Mouse (Mus musculus) lung, postnatal 14 days (tissue): ENCODE measurements around the gene Ina.
"Not testable (repeated sequence)": the region's sequence is repeated elsewhere in the genome, so short reads cannot be mapped to it uniquely, and the experiment has no call there.

ENCODE experiments used
- DNase-seq: peaks from one replicate; pipeline ENCODE4 v3.0.0; 2021

Gene Ina

DNA sequence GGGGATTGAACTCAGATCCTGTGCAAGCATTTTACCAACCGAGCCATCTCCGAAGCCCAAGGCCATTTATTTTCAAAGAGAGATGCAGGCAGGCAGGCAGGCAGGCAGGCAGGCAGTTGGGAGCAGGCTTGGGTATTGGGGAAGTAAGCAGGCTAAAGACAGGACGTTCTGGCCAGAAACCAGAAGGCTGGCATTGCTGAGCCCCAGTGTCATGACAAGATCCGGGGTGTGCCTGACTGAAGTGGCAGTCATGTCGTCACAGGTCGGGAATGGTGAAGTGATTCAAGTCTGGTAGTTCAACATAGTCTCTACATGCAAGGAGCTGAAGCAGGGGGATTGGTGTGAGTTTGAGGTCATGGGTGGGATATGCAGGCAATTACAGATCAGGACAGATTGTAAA, 26.9 kb upstream of the Ina start:
- peak; percentile 44 for DNase-seq

DNA sequence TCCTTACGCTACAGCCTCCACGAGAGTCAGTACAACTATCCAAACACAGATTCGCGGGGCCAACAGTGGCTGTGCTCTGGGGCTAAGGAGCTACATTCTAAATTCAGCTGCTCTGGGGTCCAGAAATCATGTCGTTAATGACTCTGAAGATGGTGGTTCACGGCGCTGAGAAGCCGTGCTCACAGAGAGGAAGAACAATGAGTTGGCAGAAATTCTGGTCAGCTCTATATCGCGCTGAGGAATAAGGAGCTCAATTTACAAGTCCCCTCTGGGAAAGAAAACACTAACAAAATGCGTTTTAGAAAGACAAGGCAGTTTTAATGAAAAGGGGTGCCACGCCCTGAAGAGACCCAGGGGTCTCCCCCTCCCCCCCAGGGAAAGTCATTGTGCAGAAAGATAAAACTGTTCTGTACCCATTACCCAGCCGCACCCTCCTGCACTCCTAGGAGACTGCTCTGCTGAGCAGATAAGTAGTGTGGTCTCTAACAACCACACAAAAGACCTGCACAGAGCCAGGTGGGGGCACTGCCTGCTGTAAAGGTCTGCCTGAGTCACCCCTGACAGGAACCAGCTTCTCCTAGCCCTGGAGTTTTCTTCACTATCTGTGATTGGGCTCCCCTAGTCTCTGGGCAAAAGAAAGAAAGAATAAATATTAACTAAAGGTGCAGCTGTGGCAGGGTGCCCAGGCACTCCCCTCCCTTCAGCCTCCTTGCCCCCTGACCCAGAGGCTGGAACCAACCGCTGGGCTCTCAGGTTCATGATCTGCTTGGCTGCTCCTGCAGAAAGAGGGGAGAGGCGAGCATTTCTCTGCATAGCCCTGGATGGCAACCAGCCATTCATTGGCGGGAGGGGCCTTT, 26.0 kb upstream of the Ina start:
- peak; percentile 43 for DNase-seq

DNA sequence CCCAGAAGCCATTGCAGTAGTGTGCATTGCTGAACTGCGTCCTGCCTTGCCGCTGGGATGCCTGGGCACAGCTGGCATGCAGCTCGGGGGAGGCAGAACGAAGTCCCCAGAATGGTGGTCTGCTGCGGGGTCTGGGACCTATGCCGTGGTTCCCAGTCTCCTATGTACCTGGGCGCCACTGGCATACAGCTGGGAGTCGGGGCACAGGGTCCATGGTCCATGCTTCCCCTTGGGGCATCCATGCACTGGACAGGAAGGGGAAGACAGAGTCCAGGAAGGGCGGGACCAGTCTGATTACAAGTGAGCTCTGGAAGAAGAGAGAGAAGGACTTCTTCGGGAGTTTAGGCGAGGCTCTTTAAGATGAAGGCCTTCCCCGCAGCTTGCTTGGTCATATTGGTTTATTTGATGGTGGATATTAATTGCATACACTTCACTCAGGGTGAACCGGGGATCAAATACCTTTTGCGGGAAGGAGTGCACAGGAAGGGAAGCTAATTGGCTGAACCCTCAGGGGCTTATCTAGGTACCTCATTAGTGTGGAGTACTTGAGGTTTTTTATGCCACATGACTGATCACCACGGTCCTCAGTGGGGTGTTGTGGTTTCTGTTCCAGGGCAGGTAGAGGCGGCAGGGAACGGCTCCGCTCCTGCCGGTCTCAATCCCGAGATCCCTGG, 24.9 kb upstream of the Ina start:
- DNase-seq, result no peak

DNA sequence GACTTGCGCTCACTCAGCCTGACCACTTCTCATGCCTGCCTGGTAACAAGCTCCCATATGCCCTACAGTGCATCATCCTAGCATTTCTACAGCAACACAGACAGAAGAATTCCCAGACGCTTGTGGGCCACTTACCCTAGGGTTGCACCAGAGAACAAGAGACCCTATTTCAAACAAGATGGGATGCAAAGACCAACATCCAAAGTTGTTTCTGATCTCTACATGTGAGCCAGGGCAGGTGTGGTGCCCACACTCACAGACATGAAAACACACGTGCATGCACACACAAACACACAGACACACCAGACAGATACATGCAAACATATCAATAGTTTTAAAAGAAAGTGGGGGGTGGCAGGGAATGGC, 24.4 kb upstream of the Ina start:
- no peak for DNase-seq

DNA sequence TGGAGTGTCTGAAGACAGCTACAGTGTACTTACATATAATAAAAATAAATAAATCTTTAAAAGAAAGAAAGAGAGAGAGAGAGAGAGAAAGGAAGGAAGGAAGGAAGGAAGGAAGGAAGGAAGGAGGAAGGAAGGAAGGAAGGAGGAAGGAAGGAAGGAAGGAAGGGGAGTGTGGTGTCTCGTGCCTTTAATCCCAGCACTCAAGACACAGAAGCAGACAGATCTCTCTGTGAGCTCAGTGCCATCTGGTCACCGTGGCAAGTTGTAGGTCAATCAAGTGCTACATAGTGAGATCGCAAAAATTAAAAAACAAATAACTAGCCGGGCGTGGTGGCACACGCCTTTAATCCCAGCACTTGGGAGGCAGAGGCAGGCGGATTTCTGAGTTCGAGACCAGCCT, 23.9 kb upstream of the Ina start:
- not testable (repeated sequence) for DNase-seq

DNA sequence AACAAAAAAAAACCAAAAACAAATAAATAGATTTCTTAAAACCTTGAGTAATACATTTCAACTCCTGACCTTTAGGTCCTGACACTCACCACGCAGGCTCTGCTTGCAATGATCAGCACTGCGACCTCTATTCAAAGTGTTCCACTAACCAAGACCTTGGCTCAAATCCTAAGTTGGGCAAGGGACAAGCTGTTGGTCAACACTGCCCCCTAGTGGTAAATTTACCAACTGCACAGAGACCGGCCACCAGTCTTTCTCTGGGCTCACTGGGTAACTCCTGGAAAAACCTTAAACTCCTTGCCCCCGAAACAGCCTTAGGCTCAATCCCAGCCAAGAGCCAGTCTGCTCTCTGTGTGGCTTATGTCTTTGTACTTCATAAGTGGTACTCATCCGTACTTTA, 23.4 kb upstream of the Ina start:
- peak; percentile 90 for DNase-seq

DNA sequence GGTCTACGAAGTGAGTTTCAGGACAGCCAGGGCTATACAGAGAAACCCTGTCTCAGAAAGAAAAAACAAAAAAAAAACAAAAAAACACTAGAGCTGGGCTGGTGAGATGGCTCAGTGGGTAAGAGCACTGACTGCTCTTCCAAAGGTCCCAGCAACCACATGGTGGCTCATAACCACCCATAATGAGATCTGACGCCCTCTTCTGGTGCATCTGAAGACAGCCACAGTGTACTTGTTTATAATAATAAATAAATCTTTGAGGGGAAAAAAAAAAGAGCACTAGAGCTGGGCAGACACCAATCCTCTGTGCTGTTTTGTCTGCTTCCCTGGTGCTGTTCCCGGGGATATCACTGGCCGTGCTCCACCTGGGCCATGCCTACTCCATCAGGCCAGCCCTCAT, 22.2 kb upstream of the Ina start:
- not testable (repeated sequence) for DNase-seq

DNA sequence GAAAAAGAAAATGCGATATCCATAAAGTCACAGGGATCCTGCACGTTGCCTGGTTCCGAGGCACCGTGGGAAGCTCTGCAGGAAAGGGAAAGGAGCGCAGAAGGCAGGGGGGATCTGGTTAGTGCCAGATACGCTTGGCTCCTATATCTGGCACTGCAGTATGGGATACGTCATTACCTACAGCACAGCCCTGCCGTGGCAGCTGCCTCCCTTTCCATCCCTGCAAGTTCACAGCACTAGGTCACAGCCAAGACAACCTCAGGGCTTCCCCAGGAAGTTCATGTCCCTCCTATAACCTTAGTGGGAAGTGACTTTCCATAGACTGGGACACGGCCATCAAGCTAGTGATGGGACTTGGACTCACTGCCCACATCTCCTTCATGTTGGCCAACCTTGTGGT, 18.4 kb upstream of the Ina start:
- DNase-seq, result no peak

DNA sequence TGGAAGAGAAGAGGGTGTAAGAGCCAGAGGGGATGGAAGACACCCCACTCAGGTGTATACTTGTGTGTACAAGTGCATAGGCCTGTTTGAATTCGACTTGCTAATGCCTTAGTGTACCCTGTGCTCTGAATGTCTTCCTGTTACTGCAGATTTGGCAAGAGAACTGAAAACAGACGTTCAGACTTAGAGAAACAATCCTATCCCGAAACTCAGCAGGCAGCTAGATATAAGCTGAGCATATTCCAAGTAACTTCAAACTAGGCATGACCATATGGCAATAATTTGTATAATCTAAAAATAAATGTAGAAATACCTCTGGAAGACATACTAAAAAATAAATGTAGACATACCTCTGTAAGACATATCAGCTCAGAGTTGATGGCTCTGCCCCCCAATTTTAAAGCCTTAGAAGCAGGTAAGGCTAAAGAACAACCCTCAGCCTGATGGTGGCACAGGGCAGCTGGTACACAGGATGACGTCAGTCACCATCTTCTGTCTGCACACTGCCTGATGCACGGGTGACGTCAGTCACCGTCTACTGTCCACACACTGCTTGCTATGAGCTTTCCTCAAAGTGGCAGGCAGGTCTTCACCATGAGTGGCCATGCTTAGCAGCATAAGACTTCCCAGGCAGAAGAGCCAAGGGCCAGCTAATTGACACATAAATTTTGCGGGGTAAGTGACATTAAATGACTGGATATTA, 16.2 kb upstream of the Ina start:
- DNase-seq, result no peak

DNA sequence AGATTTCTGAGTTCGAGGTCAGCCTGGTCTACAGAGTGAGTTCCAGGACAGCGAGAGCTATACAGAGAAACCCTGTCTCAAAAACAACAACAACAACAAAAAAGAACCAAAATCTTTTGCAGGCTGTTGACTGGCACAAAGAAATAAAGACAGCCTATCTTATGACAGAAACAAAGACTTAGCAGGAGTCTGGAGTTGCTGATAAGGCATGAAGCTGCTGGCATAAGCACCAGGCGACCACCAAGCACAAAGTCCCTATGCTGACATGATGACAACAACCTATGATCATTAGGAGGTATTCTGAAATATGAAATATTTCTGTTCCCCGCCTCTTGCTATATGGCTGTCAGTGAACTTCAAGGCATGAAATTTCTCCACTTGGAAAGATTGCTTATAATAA, 15.5 kb upstream of the Ina start:
- no peak for DNase-seq

DNA sequence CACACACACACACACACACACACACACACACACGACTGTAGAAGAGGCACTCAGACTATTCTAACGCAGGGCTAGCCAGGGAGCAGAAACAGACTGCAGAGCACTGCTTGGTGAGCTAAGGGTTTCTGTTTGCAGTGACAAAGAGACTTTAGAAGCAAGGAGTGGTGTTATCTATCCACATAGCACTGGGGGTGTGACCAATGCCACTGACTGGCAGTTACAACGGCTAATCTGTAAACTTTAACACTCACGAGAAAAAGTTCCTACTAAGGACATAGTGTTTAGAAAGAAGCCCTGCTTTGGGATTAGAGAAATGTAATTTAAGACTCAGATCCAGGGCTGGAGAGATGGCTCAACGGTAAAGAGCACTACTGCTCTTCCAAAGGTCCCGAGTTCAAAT, 14.7 kb upstream of the Ina start:
- no peak for DNase-seq

DNA sequence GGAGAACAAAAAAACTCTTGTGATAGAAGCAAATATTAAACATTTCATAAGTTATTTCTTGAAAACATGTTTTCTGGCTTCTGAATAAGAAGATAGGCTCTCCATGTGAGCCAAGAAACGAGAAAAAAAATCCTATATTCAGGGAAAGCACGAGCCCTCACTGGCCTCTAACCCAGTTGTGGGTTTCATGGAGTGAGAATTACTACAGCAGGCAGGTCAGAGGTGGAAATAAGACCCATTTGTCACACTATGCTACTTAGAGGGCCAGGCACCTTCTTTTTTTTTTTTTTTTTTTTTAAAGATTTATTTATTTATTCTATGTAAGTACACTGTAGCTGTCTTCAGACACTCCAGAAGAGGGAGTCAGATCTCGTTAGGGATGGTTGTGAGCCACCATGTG, 14.1 kb upstream of the Ina start:
- DNase-seq, result not testable (repeated sequence)

DNA sequence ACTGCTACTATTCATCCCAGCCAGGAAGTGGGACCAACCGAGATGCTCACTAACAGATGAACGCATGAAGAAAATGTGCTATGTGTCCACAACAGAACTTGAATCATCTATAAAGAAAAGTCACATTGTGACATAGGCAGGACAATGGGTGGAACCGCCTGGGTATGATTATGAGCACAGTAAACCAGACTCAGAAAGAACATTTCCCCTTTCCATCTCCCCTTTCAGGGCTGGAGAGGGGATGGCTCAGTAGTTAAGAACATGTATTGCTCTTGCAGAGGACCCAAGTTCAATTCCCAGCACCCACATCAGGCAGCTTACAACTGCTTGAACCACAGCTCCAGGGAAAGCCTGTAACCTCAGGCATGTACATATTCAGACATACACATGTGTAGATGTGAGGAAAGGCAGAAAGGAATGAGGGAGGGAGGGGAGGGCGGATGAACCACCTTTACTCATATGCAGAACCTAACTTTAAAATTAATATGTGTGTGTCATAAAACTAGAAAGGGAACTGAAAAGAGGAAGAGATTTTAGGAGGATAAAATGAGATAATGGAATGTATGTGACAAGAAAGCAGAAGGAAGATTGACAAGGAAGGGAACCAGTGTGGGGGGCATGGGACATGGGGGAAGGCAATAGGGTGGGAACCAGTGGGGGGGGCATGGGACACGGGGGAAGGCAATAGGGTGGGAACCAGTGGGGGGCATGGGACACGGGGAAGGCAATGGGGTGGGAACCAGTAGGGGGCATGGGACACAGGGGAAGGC, 10.6 kb upstream of the Ina start:
- no peak for DNase-seq

DNA sequence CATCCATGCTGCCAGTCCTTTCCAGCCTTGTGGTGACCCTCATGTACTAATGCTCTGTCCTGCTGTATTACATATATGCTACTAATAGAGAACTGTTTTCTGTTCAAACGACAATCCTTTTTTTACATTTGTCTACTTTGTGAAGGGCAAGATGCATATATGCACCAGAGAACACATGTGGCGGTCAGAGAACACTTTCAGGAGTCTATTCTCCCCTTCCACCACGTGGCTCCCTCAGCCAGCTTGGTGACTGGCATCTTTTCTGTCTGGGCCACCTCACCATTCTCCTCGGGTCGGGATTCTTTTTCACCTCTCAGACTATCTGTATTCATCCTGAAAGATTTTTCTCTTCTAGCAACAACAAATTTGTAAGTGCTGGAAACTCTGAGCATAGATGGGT, 8.6 kb upstream of the Ina start:
- no peak for DNase-seq

DNA sequence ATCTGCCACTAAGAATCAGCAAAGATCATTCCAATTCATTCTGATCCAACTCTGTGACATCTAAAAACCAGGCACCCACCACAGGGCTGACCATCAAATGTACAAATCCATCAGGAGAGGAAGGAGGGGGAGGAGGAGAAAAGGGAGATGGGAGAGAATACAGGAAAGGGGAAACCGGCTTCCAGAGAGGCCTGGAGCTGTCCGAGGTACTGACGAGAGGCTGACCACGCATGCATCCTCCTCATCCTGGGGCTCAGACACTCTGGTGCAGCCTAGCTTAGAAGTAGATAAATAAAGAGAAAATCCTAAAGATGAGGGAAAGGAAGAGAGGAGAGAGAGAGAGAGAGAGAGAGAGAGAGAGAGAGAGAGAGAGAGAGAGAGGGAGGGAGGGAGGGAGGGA, 8.2 kb upstream of the Ina start:
- DNase-seq, result peak; percentile 80

DNA sequence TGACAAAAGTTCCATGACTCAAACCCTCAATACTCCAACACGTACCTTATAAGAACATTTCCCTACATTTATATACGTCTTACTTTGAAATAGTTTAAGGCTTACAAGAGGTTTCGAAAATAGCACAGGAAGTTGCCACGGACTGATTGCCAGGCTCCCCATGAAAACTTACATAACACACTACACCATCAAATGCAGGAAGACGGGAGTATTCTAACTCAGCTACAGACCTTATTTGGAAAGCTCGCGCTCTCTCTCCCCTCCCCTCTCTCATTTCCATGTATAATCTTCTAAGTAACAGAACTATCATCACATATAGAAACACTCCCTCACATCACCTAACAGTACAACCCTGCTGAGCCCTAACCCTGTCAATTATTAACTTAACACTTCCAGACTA, 5.1 kb upstream of the Ina start:
- DNase-seq, result no peak

DNA sequence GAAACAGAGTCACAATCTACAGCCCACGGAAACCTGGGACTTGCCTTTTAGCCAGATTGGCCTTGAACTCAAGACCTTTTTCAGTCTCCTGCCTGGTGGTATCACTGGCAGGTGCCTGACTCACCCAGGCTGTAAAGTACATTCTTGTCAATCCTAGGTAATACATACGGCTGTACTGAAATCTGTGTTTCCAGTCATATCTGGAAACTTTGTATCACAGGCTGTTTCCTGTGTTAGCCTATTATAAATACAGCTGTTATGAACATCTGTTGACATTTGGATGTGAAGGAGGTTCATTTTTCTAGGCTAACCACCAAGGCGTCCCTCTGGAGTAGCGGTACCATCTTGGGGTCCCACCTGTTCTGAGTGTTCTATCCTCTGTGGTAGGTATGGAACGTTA, 4.6 kb upstream of the Ina start:
- no peak for DNase-seq

DNA sequence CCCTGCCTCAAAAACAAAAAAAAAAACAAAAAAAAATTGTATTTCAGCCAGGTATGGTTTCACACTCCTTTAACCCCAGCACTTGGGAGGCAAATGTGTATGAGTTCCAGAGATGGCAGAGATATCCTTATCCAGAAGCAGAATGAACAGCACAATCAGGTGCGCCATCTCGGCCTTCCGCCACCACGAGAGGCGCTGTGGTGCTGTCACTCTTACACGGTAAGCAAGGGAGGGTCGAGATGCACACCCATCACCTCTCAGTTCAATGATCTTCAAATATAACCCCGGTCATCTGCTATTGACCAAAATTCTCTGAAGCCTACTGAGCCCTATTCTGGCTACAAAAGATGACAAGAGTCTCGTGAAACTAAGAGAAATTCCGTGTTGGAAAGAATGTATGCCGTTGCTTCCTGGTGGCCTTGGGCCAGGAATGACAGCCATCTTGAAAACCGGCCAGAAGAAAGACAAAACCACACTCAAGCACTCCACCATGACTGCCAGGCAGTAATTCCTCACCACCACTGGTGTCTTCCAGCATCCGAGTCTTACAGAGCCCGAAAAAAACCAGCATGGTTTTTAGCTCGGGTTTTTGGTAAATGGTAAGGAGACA, 1.9 kb upstream of the Ina start:
- DNase-seq, result no peak

DNA sequence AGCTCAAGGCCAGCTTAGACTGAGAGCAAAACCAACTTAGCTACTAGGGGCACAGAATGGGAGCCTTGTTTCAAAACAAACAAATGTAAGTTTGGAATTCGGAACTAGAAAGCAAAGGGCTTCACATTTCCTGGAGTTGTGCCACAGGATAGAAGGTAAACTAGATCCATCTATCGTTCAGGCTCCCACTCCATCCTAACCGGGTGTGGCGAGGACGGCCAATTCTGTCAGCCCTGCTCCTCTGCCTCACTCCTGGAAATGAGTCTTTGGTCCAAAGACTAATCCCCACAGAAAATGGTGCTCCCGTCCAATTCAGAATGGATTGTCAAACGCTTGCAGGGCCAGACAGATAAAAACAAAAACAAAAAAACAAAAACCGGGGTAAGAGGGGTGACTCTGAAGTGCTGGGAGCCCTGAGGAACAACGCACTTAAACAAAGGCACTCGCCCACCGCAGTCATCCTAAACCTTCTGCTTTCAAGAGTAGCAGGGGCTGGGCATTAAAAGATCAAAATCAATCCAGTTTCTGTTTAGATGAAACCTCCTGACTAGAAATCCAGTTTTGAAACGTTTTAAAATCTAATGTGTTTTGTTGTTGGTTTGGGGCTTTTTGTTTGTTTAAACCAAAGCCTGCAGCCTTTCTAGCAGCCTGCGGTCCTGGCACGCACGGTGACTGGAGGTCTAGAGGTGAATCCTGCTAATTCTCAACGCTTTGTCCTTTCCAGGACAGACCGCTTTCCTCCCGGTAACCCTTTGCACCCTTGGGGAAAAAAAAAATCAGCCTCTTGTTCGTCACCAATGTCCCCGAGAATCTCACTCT, 949 bp upstream of the Ina start:
- no peak for DNase-seq

DNA sequence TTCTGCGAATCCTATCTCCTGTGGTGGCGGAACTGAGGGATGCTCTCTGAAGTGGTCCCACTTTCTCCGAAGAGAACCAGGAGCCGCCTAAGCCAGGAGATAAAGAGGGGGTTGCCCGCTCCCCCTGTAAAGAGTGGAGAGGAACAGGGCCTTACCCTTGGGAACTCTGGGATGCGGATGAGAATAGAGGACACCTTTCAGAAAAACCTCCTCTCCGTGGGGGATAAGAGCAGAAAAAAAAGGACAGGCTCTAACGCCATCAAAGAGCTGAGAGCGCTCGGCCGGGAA, 395 bp upstream of the Ina start:
- DNase-seq, result no peak

DNA sequence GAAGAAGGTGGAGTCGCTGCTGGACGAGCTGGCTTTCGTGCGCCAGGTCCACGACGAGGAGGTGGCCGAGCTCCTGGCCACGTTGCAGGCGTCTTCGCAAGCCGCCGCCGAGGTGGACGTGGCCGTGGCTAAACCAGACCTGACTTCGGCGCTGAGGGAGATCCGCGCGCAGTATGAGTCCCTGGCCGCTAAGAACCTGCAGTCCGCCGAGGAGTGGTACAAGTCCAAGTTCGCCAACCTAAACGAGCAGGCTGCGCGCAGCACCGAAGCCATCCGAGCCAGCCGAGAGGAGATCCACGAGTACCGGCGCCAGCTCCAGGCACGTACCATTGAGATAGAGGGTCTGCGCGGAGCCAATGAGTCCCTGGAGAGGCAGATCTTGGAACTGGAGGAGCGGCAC, 898 bp downstream of the Ina start:
- no peak for DNase-seq

DNA sequence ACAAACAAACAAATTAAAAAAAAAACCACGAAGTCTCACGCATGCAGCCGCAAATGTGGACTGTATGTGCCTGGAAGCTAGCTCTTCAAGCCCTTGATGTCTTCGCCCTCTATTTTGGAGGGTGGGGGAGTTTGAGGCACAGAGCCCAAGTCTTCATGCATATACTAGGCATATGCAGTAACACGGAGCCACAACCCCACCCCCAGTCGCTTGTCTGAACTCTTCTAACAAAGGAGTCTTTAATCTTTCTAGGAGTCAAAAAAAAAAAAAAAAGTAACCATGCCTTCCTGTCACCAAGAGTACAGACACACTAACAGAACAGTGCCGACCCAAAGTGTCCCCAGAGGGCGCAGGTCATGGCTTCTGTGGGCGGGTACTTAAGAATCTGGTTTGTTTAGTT, 1.5 kb downstream of the Ina start:
- DNase-seq, result no peak
